Mouse (Mus musculus) liver, adult 2 months (tissue): ENCODE measurements around the gene Paxbp1.

Experiments
- CTCF ChIP-seq: fragments of 200-500 bp; IDR thresholded peaks from 2 replicates; pipeline ENCODE4 v1.5.1; 2011; ENCODE audit warnings: low read depth, low read length, control low read depth
- POLR2A ChIP-seq: fragments of 200-500 bp; IDR thresholded peaks from 2 replicates; pipeline ENCODE4 v1.6.1; 2011; ENCODE audit warnings: low read length, control low read depth; ENCODE audit not compliant: insufficient read depth; ENCODE audit errors: extremely low read depth

GRCm38 (mm10) chr16:90989162-90989561 lies 55.2 kb downstream of the Paxbp1 start:
- TF ChIP-seq POLR2A: no peak
- TF ChIP-seq CTCF: no peak
